ENCODE assay signal across 17 mouse cellular contexts in the genomic region with DNA sequence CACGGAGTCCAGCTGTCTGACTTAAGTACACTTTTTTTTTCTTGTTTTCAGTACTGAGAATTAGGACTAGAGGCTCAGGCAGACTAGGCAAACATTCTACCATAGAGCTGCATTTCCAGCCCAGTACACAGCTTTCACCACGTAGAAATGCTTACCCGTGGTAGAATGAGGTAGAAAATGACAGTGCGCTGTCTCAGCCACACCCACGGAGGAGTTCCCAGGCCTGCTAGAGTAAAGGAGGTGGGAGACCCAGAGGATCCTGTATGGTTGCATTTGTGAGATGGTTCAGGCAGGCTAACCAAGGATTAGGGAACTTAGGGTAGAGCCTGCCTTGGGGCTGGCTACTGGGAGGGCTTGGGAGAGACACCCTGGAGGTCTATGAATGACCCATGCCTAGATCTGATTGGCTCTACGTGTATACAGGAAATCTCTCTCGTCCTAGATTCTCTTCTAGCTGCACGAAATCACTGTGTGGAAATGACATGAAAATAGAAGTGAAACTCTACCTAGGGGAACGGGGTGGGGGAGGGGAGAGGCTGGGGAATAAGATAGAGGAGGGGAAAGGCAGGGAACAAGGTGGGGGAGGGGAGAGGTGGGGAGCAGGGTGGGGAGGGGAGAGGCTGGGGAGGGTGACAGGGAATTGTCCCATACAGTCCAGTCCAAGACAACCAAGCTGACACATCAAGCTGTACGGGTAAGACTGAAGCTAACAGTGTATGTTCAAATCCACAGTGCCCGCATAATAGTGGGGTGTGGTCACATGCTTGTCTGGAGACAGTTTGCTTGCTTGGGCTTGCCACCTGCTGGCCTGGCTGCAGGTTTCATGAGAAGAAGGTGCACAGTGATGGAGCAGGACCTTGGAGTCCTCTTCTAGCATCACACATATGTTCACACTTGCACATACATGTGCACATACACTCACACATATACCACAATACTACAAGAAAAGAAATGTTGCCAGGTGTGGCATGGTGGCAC. TPM values are rescaled to one million over a fixed set of nuclear protein-coding genes. Genes with fewer than 3 reads are reported as not detected.
DNase-seq lines count a peak whose midpoint lies in the region; ATAC-seq and TF ChIP-seq lines count a peak whose summit lies in the region.
"Had no signal": no experiment of that assay in that cellular context is flagged by ENCODE, and none has a peak within 500 bp of the region (broad histone marks: within the 10 kb centered on the region; RNA-seq: fewer than 3 reads in every experiment).

No protein-coding gene starts in this region.

- H3K4me3 ChIP-seq in thymus, adult 2 months (ENCODE audit: control insufficient read depth, insufficient read depth, low read length), result no peak overlapping the region
- H3K4me3 ChIP-seq: embryonic facial prominence, embryonic 13.5 days; kidney, embryonic 15.5 days; limb, embryonic 15.5 days; lung, embryonic 15.5 days; midbrain, embryonic 15.5 days had no signal

- H3K4me1 ChIP-seq in thymus, adult 2 months (replicated peaks; ENCODE audit: control insufficient read depth, insufficient read depth, low read length), result peaks cover 23% of the 10 kb centered on the region
- H3K4me1 ChIP-seq: embryonic facial prominence, embryonic 13.5 days; limb, embryonic 15.5 days; lung, embryonic 15.5 days; midbrain, embryonic 15.5 days had no signal

- TF ChIP-seq CTCF in thymus, adult 2 months (IDR thresholded peaks at IDR 0.05; ENCODE audit: borderline replicate concordance, control insufficient read depth, extremely low read depth, insufficient read depth, low read length, poor library complexity), result no peak

- peaks cover 5% of the 10 kb centered on the region for H3K36me3 ChIP-seq in thymus, adult 2 months (ENCODE audit: control insufficient read depth, insufficient read depth, low read length)
- H3K36me3 ChIP-seq: embryonic facial prominence, embryonic 13.5 days; kidney, embryonic 15.5 days; limb, embryonic 15.5 days; lung, embryonic 15.5 days; midbrain, embryonic 15.5 days had no signal

- no peak for TF ChIP-seq POLR2A in thymus, adult 2 months (IDR thresholded peaks at IDR 0.05; ENCODE audit: control insufficient read depth, extremely low read depth, insufficient read depth, low read length, poor library complexity)

- 51% methylated on average over 11 of the region's 11 CpGs for WGBS in thymus, adult 2 months

- DNase-seq in thymus, adult 2 months, result no peak
- DNase-seq in thymus, postnatal 10 days (ENCODE audit: low spot score in 2 of 2), result no peak
- peak; percentile 25 for DNase-seq in T-cell, adult 2 months (ENCODE audit: low spot score)
- DNase-seq in frontal cortex, postnatal 36 days (ENCODE audit: low spot score in 2 of 2), result no peak
- no peak for DNase-seq in left cerebral cortex, adult 9 months (ENCODE audit: low spot score in 2 of 2)
- no peak for DNase-seq in urinary bladder, adult 2 months (ENCODE audit: low spot score)
- DNase-seq: adrenal gland, postnatal 36 days; cerebellum, adult 9-10 months; gastrocnemius, postnatal 10 days; right cerebral cortex, postnatal 14 days had no signal

- H3K27me3 ChIP-seq in thymus, adult 2 months (ENCODE audit: control insufficient read depth, insufficient read depth, low read length), result no peaks in the 10 kb centered on the region
- H3K27me3 ChIP-seq: embryonic facial prominence, embryonic 13.5 days; kidney, embryonic 15.5 days; limb, embryonic 15.5 days; lung, embryonic 15.5 days; midbrain, embryonic 15.5 days; Patski had no signal

- H3K27ac ChIP-seq in thymus, adult 2 months (ENCODE audit: control insufficient read depth, insufficient read depth, low read length), result peak overlapping the region; percentile 63; the same call in 1 of the 2 replicates
- H3K27ac ChIP-seq: embryonic facial prominence, embryonic 13.5 days; kidney, embryonic 15.5 days; limb, embryonic 15.5 days; lung, embryonic 15.5 days; midbrain, embryonic 15.5 days had no signal

- ATAC-seq in megakaryocyte, adult 5-6 weeks (ENCODE audit: poor library complexity, severe bottlenecking), result peak; percentile 85
- ATAC-seq: midbrain, embryonic 15.5 days; Patski had no signal

RNA-seq across cellular contexts. Expression of a gene that starts 8.0 kb away (rescaled TPM):
- 51.2 and 56.1 TPM in 2 replicates for polyA plus RNA-seq in thymus, adult 2 months (2012; rRNA removed)
- 3.7 and 4.0 TPM in 2 replicates for total RNA-seq in megakaryocyte, adult 5-6 weeks (2015)
- total RNA-seq in megakaryocyte, adult 5-6 weeks (2017), result 2.5 and 4.2 TPM in 2 replicates
- 1.2 and 1.7 TPM in 2 replicates for polyA plus RNA-seq in urinary bladder, adult 2 months (2012; rRNA removed)
- polyA plus RNA-seq: Patski had no signal

Comparison
In these comparisons a context has a peak if more than half of its experiments do, and no peak if none do; other contexts are left out.
1. RNA of a gene that starts 8.0 kb away (polyA plus RNA-seq): 51.2 to 56.1 TPM in thymus, adult 2 months; 1.2 to 1.7 TPM in urinary bladder, adult 2 months; every median in the first group is over 10 times any median in the second.